8 mouse cellular contexts compared by ENCODE assay signal in genomic region chr14:55386773-55387172, GRCm38 (mm10).
DNase-seq lines count a peak whose midpoint lies in the region; ATAC-seq and TF ChIP-seq lines count a peak whose summit lies in the region.

No protein-coding gene starts in this region.

- ATAC-seq in neural tube, embryonic 15.5 days (ENCODE audit: low FRiP score), result peak; percentile 50; the same call in 1 of the 2 replicates
- no peak; the same call in 1 of the 2 replicates for ATAC-seq in heart, embryonic 14.5 days (ENCODE audit: insufficient number of reproducible peaks, insufficient read depth, low FRiP score, low read depth)

- TF ChIP-seq POLR2A in cerebellum, adult 2 months (IDR thresholded peaks at IDR 0.05; ENCODE audit: borderline replicate concordance, insufficient read depth, low read length), result no peak

- 52% methylated on average over 6 of the region's 6 CpGs for WGBS in cerebellum, adult 2 months
- 60% methylated on average over 6 of the region's 6 CpGs for WGBS in neural tube, embryonic 15.5 days
- 20% methylated on average over 6 of the region's 6 CpGs for WGBS in heart, embryonic 14.5 days

- TF ChIP-seq CTCF in cerebellum, adult 2 months (IDR thresholded peaks at IDR 0.05; ENCODE audit: borderline replicate concordance, insufficient read depth, low read depth, low read length), result no peak

- H3K9ac ChIP-seq in neural tube, embryonic 15.5 days (replicated peaks), result no peak overlapping the region
- peak overlapping the region; percentile 42 for H3K9ac ChIP-seq in heart, embryonic 14.5 days (ENCODE audit: low read length)

- H3K27ac ChIP-seq in cerebellum, adult 2 months (ENCODE audit: insufficient read depth, low read length), result no peak overlapping the region; the same call in 1 of the 2 replicates
- H3K27ac ChIP-seq in neural tube, embryonic 15.5 days (replicated peaks), result no peak overlapping the region
- H3K27ac ChIP-seq in heart, embryonic 14.5 days (replicated peaks in 1 of 2; ENCODE audit: control insufficient read depth in 1 of 2, insufficient read depth in 1 of 2, low read depth in 2 of 2, low read length in 2 of 2), result peak overlapping the region; percentile 81 to 85

- no peaks in the 10 kb centered on the region for H3K27me3 ChIP-seq in cerebellum, adult 2 months (ENCODE audit: control insufficient read depth, insufficient read depth, low read length)
- H3K27me3 ChIP-seq in neural tube, embryonic 15.5 days (replicated peaks), result no peaks in the 10 kb centered on the region
- no peaks in the 10 kb centered on the region for H3K27me3 ChIP-seq in heart, embryonic 14.5 days (ENCODE audit: control insufficient read depth, insufficient read depth, low read length)

- H3K9me3 ChIP-seq in neural tube, embryonic 15.5 days (replicated peaks), result no peaks in the 10 kb centered on the region
- H3K9me3 ChIP-seq in heart, embryonic 14.5 days (ENCODE audit: control insufficient read depth, low read length), result no peaks in the 10 kb centered on the region

- no peak overlapping the region for H3K4me2 ChIP-seq in neural tube, embryonic 15.5 days
- 0 out of 2 replicates have a peak overlapping the region, but pooled peaks have one; percentile 8 for H3K4me2 ChIP-seq in heart, embryonic 14.5 days (ENCODE audit: low read length)

- H3K4me1 ChIP-seq in cerebellum, adult 2 months (ENCODE audit: control insufficient read depth, insufficient read depth, low read length), result 0 out of 2 replicates have a peak, but pooled peaks cover 3% of the 10 kb centered on the region
- 0 out of 2 replicates have a peak, but pooled peaks cover 4% of the 10 kb centered on the region for H3K4me1 ChIP-seq in neural tube, embryonic 15.5 days
- peaks cover 10 to 11% of the 10 kb centered on the region in 2 experiments for H3K4me1 ChIP-seq in heart, embryonic 14.5 days (ENCODE audit: control insufficient read depth in 2 of 2, insufficient read depth in 2 of 2, low read length in 2 of 2)

- no peaks in the 10 kb centered on the region for H3K36me3 ChIP-seq in neural tube, embryonic 15.5 days
- H3K36me3 ChIP-seq in heart, embryonic 14.5 days (ENCODE audit: control insufficient read depth, insufficient read depth, low read length), result no peaks in the 10 kb centered on the region

- no peak overlapping the region for H3K4me3 ChIP-seq in cerebellum, adult 2 months (replicated peaks; ENCODE audit: insufficient read depth, low read depth, low read length)
- no peak overlapping the region for H3K4me3 ChIP-seq in neural tube, embryonic 15.5 days (replicated peaks)
- H3K4me3 ChIP-seq in heart, embryonic 14.5 days (ENCODE audit: control insufficient read depth in 1 of 2, insufficient read depth in 1 of 2, low read depth in 1 of 2, low read length in 2 of 2), result no peak overlapping the region

- DNase-seq in cerebellum, adult 2 months, result peak; percentile 19 to 20
- no peak for DNase-seq in cerebellum, adult 8-10 months
- no peak for DNase-seq in neural tube, embryonic 10.5 days (ENCODE audit: extremely low spot score, low spot score)
- peak; percentile 31 for DNase-seq in left cerebral cortex, adult 11 months (ENCODE audit: low spot score)
- peak; percentile 47 for DNase-seq in right cerebral cortex, postnatal 25 days
- no peak for DNase-seq in thymus, postnatal 10 days (ENCODE audit: low spot score in 2 of 2)

Comparison
In these comparisons a context has a peak if more than half of its experiments do, and no peak if none do; other contexts are left out.
1. DNase-seq: peak in cerebellum, adult 2 months (2 of 2), left cerebral cortex, adult 11 months (single experiment) and right cerebral cortex, postnatal 25 days (single experiment); none in cerebellum, adult 8-10 months (single experiment), neural tube, embryonic 10.5 days (single experiment) and thymus, postnatal 10 days (0 of 2).
2. H3K27ac ChIP-seq: peak in heart, embryonic 14.5 days (2 of 2); none in cerebellum, adult 2 months (single experiment) and neural tube, embryonic 15.5 days (single experiment).